Mouse (Mus musculus) kidney, postnatal 14 days (tissue): ENCODE data around the gene Pecam1.
A peak's percentile ranks its signal among the peaks of the same experiment; 100 is the strongest.
"Not testable (repeated sequence)": the region's sequence is repeated elsewhere in the genome, so short reads cannot be mapped to it uniquely, and the experiment has no call there.

Experiments used
- DNase-seq: peaks from one replicate; pipeline ENCODE4 v3.0.0; 2022; ENCODE audit warnings: mixed read lengths

Gene Pecam1

GRCm38 (mm10) chr11:106750121-106750751 lies at the start of gene Pecam1:
Gene Pecam1, minus strand, starts transcription at chr11:106750628.
- DNase-seq, result no peak

GRCm38 (mm10) chr11:106795679-106796078 lies 45.3 kb upstream of the Pecam1 start:
- DNase-seq, result no peak

GRCm38 (mm10) chr11:106793846-106794245 lies 43.4 kb upstream of the Pecam1 start:
- DNase-seq, result no peak

GRCm38 (mm10) chr11:106789649-106790048 lies 39.2 kb upstream of the Pecam1 start:
- no peak for DNase-seq

GRCm38 (mm10) chr11:106788775-106789459 lies 38.5 kb upstream of the Pecam1 start, which contains the start of the genes Ddx5 and Cep95:
Gene Ddx5, minus strand, starts transcription at chr11:106789185.
Gene Cep95, plus strand, starts transcription at chr11:106789252.
- peak; percentile 99 for DNase-seq

- DNase-seq, result peak; percentile 99
Measured at GRCm38 (mm10) chr11:106788026-106788774, 37.8 kb upstream of the Pecam1 start.

- DNase-seq, result peak; percentile 95
Measured at GRCm38 (mm10) chr11:106787131-106788025, 37.0 kb upstream of the Pecam1 start.

- no peak for DNase-seq
Measured at GRCm38 (mm10) chr11:106785043-106785442, 34.6 kb upstream of the Pecam1 start.

- no peak for DNase-seq
Measured at GRCm38 (mm10) chr11:106784476-106784875, 34.0 kb upstream of the Pecam1 start.

- DNase-seq, result no peak
Measured at GRCm38 (mm10) chr11:106782841-106783764, 32.7 kb upstream of the Pecam1 start.

- not testable (repeated sequence) for DNase-seq
Measured at GRCm38 (mm10) chr11:106782271-106782670, 31.8 kb upstream of the Pecam1 start.

- DNase-seq, result no peak
Measured at GRCm38 (mm10) chr11:106780590-106781220, 30.3 kb upstream of the Pecam1 start.

GRCm38 (mm10) chr11:106780089-106780425 lies 29.6 kb upstream of the Pecam1 start:
- DNase-seq, result peak; percentile 20

- DNase-seq, result peak; percentile 95
Measured at GRCm38 (mm10) chr11:106779388-106780088, 29.1 kb upstream of the Pecam1 start, which contains the start of gene Polg2. Gene Polg2, minus strand, starts transcription at chr11:106779537.

GRCm38 (mm10) chr11:106778589-106779387 lies 28.4 kb upstream of the Pecam1 start:
- no peak for DNase-seq

- no peak for DNase-seq
Measured at GRCm38 (mm10) chr11:106778132-106778531, 27.7 kb upstream of the Pecam1 start.

- peak; percentile 33 for DNase-seq
Measured at GRCm38 (mm10) chr11:106777395-106777794, 27.0 kb upstream of the Pecam1 start.

GRCm38 (mm10) chr11:106776960-106777359 lies 26.5 kb upstream of the Pecam1 start:
- DNase-seq, result peak; percentile 38

- no peak for DNase-seq
Measured at GRCm38 (mm10) chr11:106773061-106773460, 22.6 kb upstream of the Pecam1 start.
